Mouse (Mus musculus) ovary, postnatal 14 days (tissue): Measurements from ENCODE around the gene Wfdc21.

Experiments used
- DNase-seq: peaks from one replicate; pipeline ENCODE4 v3.0.0; 2022; ENCODE audit warnings: low spot score

The Wfdc21 gene

GRCm38 (mm10) chr11:83753581-83754181 is 6.9 kb downstream of the Wfdc21 start, which contains the start of gene Heatr6:
TSS of gene Heatr6 (plus strand) at chr11:83753696.
- peak; percentile 84 for DNase-seq

- DNase-seq = no peak
Measured at GRCm38 (mm10) chr11:83754227-83754626, 7.5 kb downstream of the Wfdc21 start.

DNA sequence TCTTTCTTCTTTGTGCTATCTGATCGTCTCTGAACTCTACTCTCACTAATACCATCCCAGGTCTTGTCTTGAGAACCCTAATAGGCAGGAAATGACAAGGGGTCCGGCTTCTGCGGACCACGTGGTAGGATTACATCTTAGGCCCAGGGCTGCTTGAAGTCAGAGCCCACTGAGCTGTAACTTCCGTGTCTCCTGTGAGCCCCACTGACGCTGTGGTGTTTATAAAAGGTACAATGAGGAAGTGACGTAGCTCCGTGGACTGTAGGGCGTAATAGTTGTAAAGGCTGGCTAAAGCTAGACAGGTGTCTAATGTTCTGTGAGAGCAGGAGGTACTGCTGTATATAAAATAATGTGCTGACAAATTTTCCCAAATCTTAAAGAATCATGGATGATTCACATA is 20.6 kb downstream of the Wfdc21 start:
- no peak for DNase-seq

DNA sequence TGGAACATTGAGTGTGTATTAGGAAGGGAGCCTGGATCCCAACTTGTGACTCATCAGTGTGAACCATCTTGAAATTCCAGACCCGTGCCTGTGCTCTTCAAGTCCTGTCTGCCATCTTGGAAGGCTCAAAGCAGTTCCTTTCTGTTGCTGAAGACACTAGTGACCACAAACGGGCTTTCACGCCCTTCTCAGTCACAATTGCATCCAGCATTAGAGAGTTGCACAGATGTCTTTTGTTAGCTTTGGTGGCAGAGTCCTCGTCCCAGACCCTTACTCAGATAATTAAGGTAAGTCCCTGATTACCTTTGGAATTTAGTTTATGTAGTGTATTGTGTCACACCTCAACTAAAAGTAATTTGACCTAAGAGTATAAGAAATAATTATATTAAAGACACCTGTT is 22.2 kb downstream of the Wfdc21 start:
- DNase-seq = no peak

- no peak for DNase-seq
Measured at GRCm38 (mm10) chr11:83771014-83771413, 24.3 kb downstream of the Wfdc21 start.

DNA sequence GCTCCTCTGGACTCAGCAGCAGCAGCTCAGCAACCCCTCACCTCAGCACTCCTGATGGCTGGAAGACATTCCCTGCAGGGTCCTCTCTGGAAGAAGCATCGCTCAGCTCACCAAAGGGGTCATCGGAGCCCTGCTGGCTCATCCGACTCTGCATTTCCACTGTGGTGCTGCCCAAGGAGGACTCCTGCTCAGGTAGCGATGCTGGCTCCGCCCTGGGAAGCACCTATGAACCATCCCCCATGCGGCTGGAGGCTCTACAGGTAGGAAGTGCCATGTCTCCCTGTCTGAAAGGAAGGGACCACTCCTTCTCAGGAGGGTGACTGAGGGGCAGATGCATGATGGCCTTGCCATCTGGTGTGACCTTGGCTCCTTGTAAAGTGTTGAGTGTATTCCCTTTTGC is 25.6 kb downstream of the Wfdc21 start:
- no peak for DNase-seq

GRCm38 (mm10) chr11:83773691-83774090 is 27.0 kb downstream of the Wfdc21 start:
- DNase-seq = no peak

GRCm38 (mm10) chr11:83774324-83774723 is 27.6 kb downstream of the Wfdc21 start:
- DNase-seq = no peak

DNA sequence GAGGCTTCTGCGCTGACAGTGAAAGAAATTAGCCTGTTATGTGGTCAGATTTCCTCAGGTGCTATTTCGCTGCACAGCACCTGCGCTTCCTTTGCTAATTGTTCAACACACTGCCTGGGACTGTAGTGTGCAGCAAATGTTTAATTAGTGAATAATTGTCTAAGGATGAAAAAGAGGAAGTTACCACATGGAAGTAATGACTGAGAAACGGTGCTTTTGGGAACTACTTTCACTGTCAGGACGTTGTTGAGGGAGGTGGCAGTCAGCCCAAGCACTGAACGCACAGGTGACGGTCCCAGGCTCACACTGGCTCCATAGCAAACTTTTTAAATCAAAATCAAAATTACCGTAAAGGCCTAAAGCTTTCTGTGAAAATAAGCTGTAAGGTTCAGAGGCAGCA is 30.1 kb downstream of the Wfdc21 start:
- no peak for DNase-seq

- DNase-seq = no peak
Measured at GRCm38 (mm10) chr11:83783931-83784600, 37.3 kb downstream of the Wfdc21 start.

GRCm38 (mm10) chr11:83784661-83785060 is 37.9 kb downstream of the Wfdc21 start:
- DNase-seq = no peak

DNA sequence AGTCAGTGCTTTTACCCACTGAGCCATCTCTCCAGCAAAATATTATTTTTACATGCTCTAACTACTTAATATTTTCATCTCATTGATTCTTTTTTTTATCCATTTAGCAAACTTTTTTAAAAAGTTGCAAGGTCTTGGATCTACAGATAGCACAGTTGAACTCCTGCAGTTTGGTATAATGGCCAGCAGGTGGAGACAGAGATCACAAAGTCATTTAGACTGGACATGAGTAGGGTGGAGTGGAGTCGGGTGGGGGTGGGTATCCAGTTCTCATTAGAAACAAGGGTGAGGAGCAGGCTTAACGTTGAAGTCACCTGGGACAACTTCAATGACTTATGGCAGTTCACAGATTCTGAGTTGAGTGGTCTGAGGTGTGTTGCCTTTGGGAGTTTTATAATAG is 38.6 kb downstream of the Wfdc21 start:
- peak; percentile 52 for DNase-seq

DNA sequence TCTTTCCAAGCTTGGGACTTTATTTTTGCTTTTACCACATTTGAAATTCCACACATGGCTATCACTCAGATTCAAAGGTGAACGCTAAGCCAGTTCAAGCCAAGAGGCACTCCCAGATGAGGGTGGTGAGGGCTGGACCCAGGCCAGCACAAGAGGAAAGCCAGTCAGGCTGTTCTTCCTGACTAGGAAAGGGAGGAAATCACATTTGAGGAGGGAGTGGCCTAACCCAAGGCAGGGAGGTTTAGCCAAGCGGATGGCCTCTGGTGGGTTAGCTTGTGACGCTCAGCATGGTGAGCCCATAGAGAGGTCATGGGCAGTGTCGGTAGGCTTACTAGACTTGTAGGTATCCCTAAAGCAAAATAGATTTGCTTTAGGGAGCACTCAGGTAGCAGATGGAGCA is 40.1 kb downstream of the Wfdc21 start:
- DNase-seq = peak; percentile 22

- DNase-seq = no peak
Measured at GRCm38 (mm10) chr11:83787401-83788021, 40.8 kb downstream of the Wfdc21 start.

GRCm38 (mm10) chr11:83788331-83788730 is 41.6 kb downstream of the Wfdc21 start:
- DNase-seq = no peak

GRCm38 (mm10) chr11:83789259-83789658 is 42.5 kb downstream of the Wfdc21 start:
- DNase-seq = no peak

DNA sequence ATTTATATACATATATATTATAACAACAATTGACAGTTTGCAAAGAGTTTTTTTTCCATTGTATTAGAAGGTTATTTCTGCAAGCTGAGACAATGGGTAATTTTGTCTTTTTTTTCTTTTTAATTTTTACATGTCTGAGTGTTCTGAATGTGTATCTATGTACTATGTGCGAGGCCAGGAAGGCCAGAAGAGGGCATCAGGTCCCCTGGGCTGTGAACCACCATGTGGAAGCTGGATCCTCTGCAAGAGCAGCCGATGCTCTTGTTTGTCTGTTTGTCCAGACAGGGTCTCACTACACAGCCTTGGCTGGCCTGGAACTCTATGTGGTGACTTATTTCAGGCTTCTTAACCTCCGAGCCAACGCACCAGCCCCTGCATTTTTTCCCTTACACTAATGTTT is 44.4 kb downstream of the Wfdc21 start:
- DNase-seq = no peak

DNA sequence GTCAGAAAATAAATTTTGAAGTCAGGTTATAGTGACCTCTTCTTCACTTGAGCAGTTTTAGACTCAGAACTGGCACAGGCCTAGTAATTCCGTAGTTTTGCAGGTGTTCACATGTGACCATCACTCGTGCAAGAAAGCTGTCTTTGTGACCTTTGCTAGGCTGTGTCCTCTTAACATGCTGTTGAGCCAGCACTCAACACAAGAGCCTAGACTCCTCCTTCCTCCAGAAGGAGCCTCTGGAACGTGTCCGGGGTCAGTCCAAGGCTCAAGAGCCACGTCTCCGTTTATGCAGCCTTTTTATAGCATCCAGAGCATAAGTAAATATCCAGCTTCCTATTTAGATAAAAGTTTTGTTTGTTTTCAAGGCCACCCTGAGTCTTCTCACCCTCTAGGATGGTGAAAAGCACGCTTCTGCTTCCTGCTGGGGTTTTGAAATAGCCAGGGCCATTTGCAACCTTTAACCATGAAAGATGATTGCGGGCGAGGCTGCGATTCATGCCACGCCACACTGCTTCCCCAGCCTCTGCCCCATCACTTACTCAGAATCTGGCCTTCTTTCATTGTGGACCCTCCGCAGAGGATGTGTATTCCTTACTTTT is 45.7 kb downstream of the Wfdc21 start:
- DNase-seq = no peak

- no peak for DNase-seq
Measured at GRCm38 (mm10) chr11:83793264-83793663, 46.5 kb downstream of the Wfdc21 start.

- no peak for DNase-seq
Measured at GRCm38 (mm10) chr11:83796112-83796511, 49.4 kb downstream of the Wfdc21 start.

- no peak for DNase-seq
Measured at GRCm38 (mm10) chr11:83796980-83797608, 50.4 kb downstream of the Wfdc21 start.

GRCm38 (mm10) chr11:83799871-83800430 is 53.2 kb downstream of the Wfdc21 start:
- DNase-seq = no peak
